Comparison of ENCODE assay signal across 15 mouse cellular contexts in the genomic region with DNA sequence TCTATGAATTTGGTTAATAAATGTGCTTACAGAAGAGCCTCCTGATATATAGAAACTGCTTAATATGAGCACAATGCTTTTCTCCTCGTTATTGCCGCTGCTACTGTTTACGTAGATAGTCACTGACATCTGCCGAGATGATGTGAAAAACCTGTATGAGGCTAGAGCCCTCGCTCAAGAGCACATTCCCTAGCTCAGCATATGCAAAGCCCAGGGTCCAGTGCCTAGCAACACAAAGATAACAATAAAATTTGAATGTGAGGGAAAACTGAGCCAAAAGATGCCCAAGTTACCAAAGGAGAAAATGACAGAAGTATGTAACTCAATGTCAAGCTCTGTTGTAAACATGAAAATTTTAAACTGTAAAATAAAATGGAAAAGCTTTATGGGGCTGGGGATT. TPM values are rescaled to one million over a fixed set of nuclear protein-coding genes. Genes with fewer than 3 reads are reported as not detected.
A peak's percentile ranks its signal among the peaks of the same experiment; 100 is the strongest.
DNase-seq lines count a peak whose midpoint lies in the region; ATAC-seq and TF ChIP-seq lines count a peak whose summit lies in the region.
"Had no signal": no experiment of that assay in that cellular context is flagged by ENCODE, and none has a peak within 500 bp of the region (broad histone marks: within the 10 kb centered on the region; RNA-seq: fewer than 3 reads in every experiment).

No protein-coding gene starts in this region.

- H3K9me3 ChIP-seq in heart, embryonic 11.5 days (replicated peaks; ENCODE audit: control insufficient read depth, low read length): no peaks in the 10 kb centered on the region
- H3K9me3 ChIP-seq in lung, postnatal 0 days (ENCODE audit: low read length): no peaks in the 10 kb centered on the region
- no peaks in the 10 kb centered on the region for H3K9me3 ChIP-seq in forebrain, postnatal 0 days (ENCODE audit: low read length)
- H3K9me3 ChIP-seq in neural tube, embryonic 14.5 days (ENCODE audit: control insufficient read depth, low read length): no peaks in the 10 kb centered on the region
- H3K9me3 ChIP-seq: embryonic facial prominence, embryonic 12.5 days; megakaryocyte, embryonic 14.5 days had no signal

- TF ChIP-seq EP300 in lung, postnatal 0 days (IDR thresholded peaks at IDR 0.05): no peak

- 53% methylated on average over 5 of the region's 5 CpGs for WGBS in heart, embryonic 11.5 days (ENCODE audit: insufficient replicate concordance)
- WGBS in lung, postnatal 0 days: 44% methylated on average over 5 of the region's 5 CpGs
- WGBS in forebrain, postnatal 0 days: 23% methylated on average over 5 of the region's 5 CpGs
- WGBS in neural tube, embryonic 14.5 days: 35% methylated on average over 5 of the region's 5 CpGs

- no peak for TF ChIP-seq CTCF in lung, postnatal 0 days (IDR thresholded peaks at IDR 0.05)
- no peak for TF ChIP-seq CTCF in forebrain, postnatal 0 days (IDR thresholded peaks at IDR 0.05; ENCODE audit: low read depth)

- no peak for ATAC-seq in heart, embryonic 11.5 days (replicated peaks; ENCODE audit: insufficient number of reproducible peaks, low FRiP score, low TSS enrichment)
- no peak for ATAC-seq in lung, postnatal 0 days
- no peak for ATAC-seq in forebrain, postnatal 0 days
- ATAC-seq in neural tube, embryonic 14.5 days (ENCODE audit: low read depth): no peak
- ATAC-seq: activated CD4-positive, CD25-positive, alpha-beta regulatory T cell, adult 4 months; intestine, embryonic 16.5 days had no signal

- no peak for DNase-seq in heart, adult 11 months
- DNase-seq in lung, postnatal 0 days (ENCODE audit: low spot score): peak; percentile 12
- DNase-seq in lung, postnatal 25 days (ENCODE audit: low spot score): no peak
- DNase-seq in forebrain, postnatal 0 days: no peak
- DNase-seq in adrenal gland, postnatal 4 days (ENCODE audit: low spot score in 2 of 2): no peak
- DNase-seq: cerebellum, adult 9-11 months; kidney, postnatal 36 days; liver; lung, embryonic 14.5 days had no signal

- H3K4me3 ChIP-seq in heart, embryonic 11.5 days (ENCODE audit: low read depth, low read length): no peak overlapping the region
- no peak overlapping the region for H3K4me3 ChIP-seq in lung, postnatal 0 days (ENCODE audit: low read depth, low read length)
- H3K4me3 ChIP-seq in forebrain, postnatal 0 days (ENCODE audit: low read depth, low read length): no peak overlapping the region
- H3K4me3 ChIP-seq in neural tube, embryonic 14.5 days (ENCODE audit: low read depth, low read length): no peak overlapping the region
- H3K4me3 ChIP-seq: embryonic facial prominence, embryonic 12.5 days; megakaryocyte, embryonic 14.5 days had no signal

- peaks cover 22% of the 10 kb centered on the region for H3K4me1 ChIP-seq in heart, embryonic 11.5 days (ENCODE audit: control insufficient read depth, insufficient read depth, low read length)
- peaks cover 23% of the 10 kb centered on the region; the same call in 1 of the 2 replicates for H3K4me1 ChIP-seq in lung, postnatal 0 days (ENCODE audit: insufficient read depth, low read depth, low read length)
- H3K4me1 ChIP-seq in forebrain, postnatal 0 days (ENCODE audit: insufficient read depth): peaks cover 28% of the 10 kb centered on the region
- H3K4me1 ChIP-seq in neural tube, embryonic 14.5 days (ENCODE audit: control insufficient read depth, insufficient read depth, low read length): peaks cover 45% of the 10 kb centered on the region

- no peaks in the 10 kb centered on the region for H3K27me3 ChIP-seq in heart, embryonic 11.5 days (ENCODE audit: control insufficient read depth, insufficient read depth, low read length)
- H3K27me3 ChIP-seq in lung, postnatal 0 days (replicated peaks; ENCODE audit: insufficient read depth, low read length): no peaks in the 10 kb centered on the region
- no peaks in the 10 kb centered on the region for H3K27me3 ChIP-seq in forebrain, postnatal 0 days (ENCODE audit: insufficient read depth, low read length)
- peaks cover 4% of the 10 kb centered on the region; the same call in 1 of the 2 replicates for H3K27me3 ChIP-seq in neural tube, embryonic 14.5 days (ENCODE audit: control insufficient read depth, insufficient read depth, low read length)
- H3K27me3 ChIP-seq: embryonic facial prominence, embryonic 12.5 days had no signal

- no peaks in the 10 kb centered on the region for H3K36me3 ChIP-seq in heart, embryonic 11.5 days (ENCODE audit: control insufficient read depth, insufficient read depth, low read length)
- no peaks in the 10 kb centered on the region for H3K36me3 ChIP-seq in lung, postnatal 0 days (ENCODE audit: insufficient read depth, low read length)
- H3K36me3 ChIP-seq in forebrain, postnatal 0 days (ENCODE audit: insufficient read depth): no peaks in the 10 kb centered on the region
- H3K36me3 ChIP-seq in neural tube, embryonic 14.5 days (ENCODE audit: control insufficient read depth, insufficient read depth, low read length): no peaks in the 10 kb centered on the region
- H3K36me3 ChIP-seq: embryonic facial prominence, embryonic 12.5 days had no signal

- no peak overlapping the region for H3K9ac ChIP-seq in heart, embryonic 11.5 days (ENCODE audit: low read depth, low read length)
- no peak overlapping the region for H3K9ac ChIP-seq in lung, postnatal 0 days (replicated peaks; ENCODE audit: low read depth)
- no peak overlapping the region for H3K9ac ChIP-seq in forebrain, postnatal 0 days
- no peak overlapping the region for H3K9ac ChIP-seq in neural tube, embryonic 14.5 days (replicated peaks; ENCODE audit: low read depth, low read length)
- H3K9ac ChIP-seq: embryonic facial prominence, embryonic 12.5 days; lung, embryonic 14.5 days had no signal

- H3K27ac ChIP-seq in heart, embryonic 11.5 days (ENCODE audit: low read depth, low read length): no peak overlapping the region
- H3K27ac ChIP-seq in lung, postnatal 0 days (ENCODE audit: low read length): no peak overlapping the region
- H3K27ac ChIP-seq in forebrain, postnatal 0 days (ENCODE audit: low read depth, low read length): no peak overlapping the region
- H3K27ac ChIP-seq in neural tube, embryonic 14.5 days (ENCODE audit: low read depth, low read length): no peak overlapping the region
- H3K27ac ChIP-seq: embryonic facial prominence, embryonic 12.5 days had no signal

- peak overlapping the region; percentile 9; the same call in 1 of the 2 replicates for H3K4me2 ChIP-seq in heart, embryonic 11.5 days
- H3K4me2 ChIP-seq in lung, postnatal 0 days (replicated peaks; ENCODE audit: low read depth, low read length): peak overlapping the region; percentile 20; the same call in 1 of the 2 replicates
- peak overlapping the region; percentile 30 for H3K4me2 ChIP-seq in forebrain, postnatal 0 days (ENCODE audit: low read depth)
- peak overlapping the region; percentile 27; the same call in 1 of the 2 replicates for H3K4me2 ChIP-seq in neural tube, embryonic 14.5 days (ENCODE audit: low read depth, low read length)
- H3K4me2 ChIP-seq: embryonic facial prominence, embryonic 12.5 days; lung, embryonic 14.5 days had no signal

RNA-seq across cellular contexts. Expression of gene Kif1b, which starts 4.0 kb away (rescaled TPM):
- 47.8 and 49.6 TPM in 2 replicates for polyA plus RNA-seq in heart, embryonic 11.5 days (2014; fragmentation: Nextera tagmentation; extraction: Ambion mirVana)
- polyA plus RNA-seq in lung, postnatal 0 days (2015; fragmentation: Nextera tagmentation; extraction: Ambion mirVana): 35.6 and 36.7 TPM in 2 replicates
- 209 and 270 TPM in 2 replicates for total RNA-seq in forebrain, postnatal 0 days (2014; rRNA removed)
- 139 and 202 TPM in 2 replicates for polyA plus RNA-seq in forebrain, postnatal 0 days (2015; fragmentation: Nextera tagmentation; extraction: Ambion mirVana)
- polyA plus RNA-seq in neural tube, embryonic 14.5 days (2014; fragmentation: Nextera tagmentation; extraction: Ambion mirVana): 174 and 224 TPM in 2 replicates
- total RNA-seq in adrenal gland, postnatal 4 days (2021): 100 to 1,000 TPM; 118 to 124 TPM
